Mouse (Mus musculus): ENCODE data around the gene Extl2. TPM values are rescaled to one million over a fixed set of nuclear protein-coding genes. Genes with fewer than 3 reads are reported as not detected.

The Extl2 gene
- total RNA-seq, 2 experiments from 2014 or later = 16.7 to 18.1 TPM

DNA sequence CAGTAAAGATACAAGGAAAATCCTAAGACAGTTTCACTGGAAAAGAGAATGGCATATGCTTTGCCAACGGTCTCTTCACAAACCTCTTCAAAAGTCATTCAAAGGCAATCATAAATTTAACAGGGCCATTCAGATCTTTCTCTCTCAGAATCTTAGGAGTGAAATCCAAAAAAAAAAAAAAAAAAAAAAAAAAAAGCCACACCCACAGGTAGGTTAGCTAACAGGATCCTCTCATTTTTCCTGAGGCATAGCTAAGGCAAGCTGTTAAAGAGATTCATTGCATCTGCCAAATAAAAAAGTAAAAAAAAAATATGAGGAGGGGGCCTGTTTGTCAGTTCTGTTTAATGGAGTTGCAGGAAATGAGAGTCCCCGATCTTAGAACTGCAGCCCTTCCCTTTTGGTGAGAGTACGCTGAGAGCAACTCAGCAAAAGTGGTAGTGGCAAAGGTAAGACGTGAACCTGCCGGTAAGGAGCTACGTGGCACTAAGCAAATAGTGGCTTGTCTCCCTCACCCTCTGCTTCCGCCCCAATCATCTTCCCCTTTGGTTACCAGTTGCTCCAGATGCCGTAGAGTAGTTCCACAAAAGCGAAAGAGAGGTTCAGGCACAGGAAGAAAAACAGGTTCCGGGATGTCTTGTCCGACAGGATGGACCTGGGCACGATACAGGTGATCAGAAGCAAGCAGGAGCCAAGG, 831 bp upstream of the Extl2 start:
- DNase-seq = no peak
- intact Hi-C loops (cut with DNase I) = no loop called here

DNA sequence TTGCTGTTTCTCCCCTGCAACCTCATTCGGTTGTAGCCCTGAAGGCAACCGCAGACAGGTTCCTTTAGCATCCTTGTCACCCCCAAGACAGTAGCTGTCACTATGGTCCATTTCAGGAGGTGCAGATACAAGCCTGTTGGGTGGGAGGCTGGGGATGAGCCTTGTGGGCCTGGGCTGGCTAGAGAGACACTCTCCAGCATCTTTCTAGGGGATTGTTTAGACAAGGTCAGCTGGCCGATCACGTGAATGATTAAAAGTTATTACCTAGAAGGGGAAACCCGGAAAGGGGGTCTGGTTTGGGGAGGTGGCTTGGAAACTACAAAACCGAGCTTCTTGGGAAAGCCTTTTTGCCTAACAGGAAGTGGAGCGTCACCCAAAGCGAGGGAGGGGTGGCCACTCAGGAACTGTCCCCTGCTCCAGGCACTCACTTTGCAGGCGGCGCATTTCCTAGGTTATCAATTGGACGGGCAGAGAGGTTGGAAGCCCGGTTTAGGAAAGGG, 729 bp downstream of the Extl2 start:
- intact Hi-C loops (cut with DNase I) = no loop called here
- peak; percentile 82 to 83 for DNase-seq

DNA sequence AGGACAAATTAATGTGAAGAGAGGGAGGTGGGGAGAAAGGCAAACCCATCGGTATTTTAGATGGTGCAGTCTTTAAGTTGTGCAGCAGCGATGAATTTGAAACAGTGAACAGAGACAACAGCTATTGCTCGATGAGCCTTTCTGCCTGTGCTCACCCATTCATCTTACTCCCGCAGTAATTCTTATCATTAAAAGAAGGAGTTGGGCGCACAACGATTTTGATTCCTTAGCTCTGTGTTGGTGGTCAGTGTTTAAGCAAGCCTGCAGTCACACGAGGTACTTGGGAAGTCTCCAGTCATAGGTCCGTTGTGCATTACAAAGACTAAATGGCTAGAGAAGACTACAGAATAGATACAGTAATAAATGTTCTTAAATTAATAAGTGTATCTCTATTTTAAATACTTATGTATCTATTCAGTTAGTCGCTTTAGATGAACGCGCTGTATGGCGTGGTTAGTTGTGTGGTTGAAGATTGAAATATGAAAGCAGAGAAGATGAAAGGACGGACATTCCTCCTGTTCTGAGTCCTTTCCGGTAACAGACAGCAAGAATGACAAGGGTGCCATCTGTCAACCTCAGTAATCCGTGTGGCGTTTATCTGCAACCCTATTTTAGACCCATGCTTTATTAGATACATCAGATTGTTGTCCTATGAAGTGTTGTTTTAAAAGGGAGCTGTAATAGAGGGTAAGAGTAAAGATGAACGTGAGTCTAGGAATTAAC, 2.5 kb downstream of the Extl2 start:
- DNase-seq = no peak
- intact Hi-C loops (cut with DNase I) = loop anchor here (5.0 kb wide), 1 partner anchor 413 kb away; the partner anchor contains the start of gene Cdc14a

DNA sequence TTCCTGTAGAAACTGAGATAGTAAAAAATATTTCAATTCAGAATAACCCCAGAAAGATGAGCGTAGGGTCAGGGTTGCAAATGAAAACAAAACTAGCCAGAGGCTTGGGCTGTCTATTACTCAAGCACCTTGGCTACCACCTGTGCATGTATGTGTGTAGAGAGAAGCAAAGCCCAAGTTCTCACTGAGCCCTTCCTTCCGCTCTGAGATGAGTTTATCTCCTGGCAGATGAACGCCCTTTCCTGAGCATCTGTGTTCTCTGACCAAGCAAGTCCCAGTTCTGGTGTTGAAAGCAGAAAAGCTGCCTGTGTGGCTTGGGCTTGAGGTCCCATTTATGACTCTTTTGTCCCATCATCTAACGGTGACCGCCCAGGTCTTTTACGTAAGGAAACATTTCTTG, 7.6 kb downstream of the Extl2 start:
- no peak for DNase-seq
- intact Hi-C loops (cut with DNase I) = loop anchor here (5.0 kb wide), 1 partner anchor 407 kb away; the partner anchor contains the start of gene Cdc14a

DNA sequence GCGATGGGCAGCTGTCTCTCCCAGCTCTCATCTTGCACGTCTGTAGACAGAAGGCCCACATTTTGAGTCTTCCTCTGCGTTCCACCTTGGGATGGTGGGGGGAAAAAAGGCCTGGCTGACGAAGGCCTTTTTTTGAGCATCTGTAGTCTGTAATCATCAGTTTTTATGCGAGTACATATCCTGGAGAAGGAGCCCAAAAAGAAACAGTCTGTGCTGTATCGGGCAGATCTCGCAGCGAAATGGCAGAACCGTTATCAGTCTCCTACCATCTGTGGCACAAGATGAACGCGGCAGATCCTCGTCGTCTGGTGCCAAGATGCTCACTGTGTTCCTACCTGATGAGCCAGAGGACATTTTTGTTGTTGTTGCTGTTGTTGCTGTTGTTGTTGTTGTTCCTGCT, 8.9 kb downstream of the Extl2 start:
- intact Hi-C loops (cut with DNase I) = no loop called here
- no peak for DNase-seq

DNA sequence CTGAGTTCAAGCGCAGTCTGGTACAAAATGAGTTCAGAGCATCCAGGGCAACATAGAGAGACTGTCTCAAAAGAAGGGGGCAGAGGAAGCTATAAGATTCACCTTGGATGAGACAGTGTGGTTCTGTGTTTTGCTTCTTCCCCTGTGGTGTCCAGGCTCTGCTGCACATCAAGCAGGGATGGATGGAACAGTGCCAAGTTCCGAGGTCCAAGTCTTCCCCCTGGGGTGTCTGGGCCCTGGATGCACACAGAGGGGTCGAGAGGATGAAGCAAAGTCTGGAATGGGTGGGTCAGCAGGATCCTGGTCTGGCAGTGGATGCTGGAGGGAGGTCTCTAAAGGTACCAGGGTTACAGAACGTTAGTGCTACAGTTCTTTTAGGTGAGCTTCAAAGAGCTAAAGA, 11.3 kb downstream of the Extl2 start:
- intact Hi-C loops (cut with DNase I) = no loop called here
- no peak for DNase-seq

DNA sequence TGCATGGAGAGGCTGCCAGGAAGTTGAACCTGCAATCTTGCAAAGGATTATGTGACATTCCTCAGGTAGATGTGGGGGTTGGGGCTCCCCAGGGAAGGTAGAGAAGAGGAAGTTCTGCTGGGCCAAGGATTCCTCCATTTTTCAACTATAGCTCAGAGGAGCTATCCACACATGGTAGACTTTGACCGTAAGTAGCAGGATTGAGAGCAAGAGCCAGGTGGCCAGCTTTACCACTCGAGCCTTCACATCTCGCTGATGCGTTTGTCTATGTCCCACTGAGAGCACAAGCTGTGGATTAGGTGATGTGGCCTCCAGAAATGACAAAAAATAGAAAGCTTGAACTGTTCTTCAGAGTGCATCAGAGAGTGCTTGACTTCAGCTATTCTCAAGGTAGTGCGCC, 11.9 kb downstream of the Extl2 start:
- intact Hi-C loops (cut with DNase I) = no loop called here

DNA sequence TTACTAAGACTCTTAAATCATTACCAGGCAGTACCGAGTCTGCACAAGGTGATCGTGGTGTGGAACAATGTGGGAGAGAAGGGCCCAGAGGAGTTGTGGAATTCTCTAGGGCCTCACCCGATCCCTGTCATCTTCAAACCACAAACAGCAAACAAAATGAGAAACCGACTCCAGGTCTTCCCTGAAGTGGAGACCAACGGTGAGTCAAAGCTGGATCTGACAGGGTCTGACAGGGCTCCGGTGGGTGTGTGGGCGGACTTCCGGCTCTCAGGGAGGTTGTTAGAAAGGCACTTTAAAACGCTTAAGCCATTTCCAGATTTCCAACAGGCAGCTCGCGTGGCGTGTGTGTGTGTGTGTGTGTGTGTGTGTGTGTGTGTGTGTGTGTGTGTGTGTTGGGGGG, 17.0 kb downstream of the Extl2 start:
- DNase-seq = no peak
- intact Hi-C loops (cut with DNase I) = no loop called here

More for the DNA sequence above, 11.9 kb downstream of the Extl2 start:
- no peak for DNase-seq

DNA sequence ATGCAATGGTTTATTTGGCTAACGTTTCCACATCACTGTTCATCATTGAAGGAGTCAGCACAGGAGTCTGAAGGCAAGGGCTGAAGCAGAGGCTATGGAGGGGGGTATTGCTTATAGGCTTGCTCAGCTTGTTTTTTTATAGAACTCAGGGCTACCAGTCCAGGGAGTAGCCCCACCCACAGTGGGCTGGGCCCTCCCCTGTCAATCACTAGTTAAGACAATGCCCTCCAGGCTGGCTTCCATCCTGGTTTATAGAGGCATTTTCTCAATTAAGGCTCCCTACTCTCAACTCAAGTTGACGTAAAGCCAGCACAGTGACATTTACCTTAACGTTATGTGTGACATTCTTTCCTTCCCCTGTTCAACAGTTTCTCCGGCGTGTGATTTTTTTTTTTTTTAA, 17.4 kb downstream of the Extl2 start:
- intact Hi-C loops (cut with DNase I) = loop anchor here (5.0 kb wide), 1 partner anchor 468 kb away; no protein-coding TSS in a partner anchor
- no peak for DNase-seq

DNA sequence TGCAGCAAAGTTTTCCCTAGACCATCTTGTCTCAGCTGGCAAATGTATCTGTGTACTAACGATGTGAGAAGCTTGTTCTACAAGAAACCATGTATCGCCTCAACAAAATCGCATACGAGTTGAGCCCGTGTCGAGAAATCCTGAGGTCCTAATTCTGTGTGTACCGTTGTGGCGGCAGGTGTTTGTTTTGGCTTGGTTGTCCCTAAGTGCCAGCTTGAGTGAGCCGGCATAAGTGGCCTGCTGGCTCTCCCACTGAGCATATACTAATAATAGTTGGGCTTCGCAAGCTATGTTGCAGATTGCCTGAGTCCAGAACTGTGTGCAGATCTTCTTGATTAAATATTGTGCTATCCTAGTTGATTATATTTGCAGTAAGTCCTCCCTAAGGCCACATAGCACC, 18.4 kb downstream of the Extl2 start:
- DNase-seq = peak; percentile 18 to 30

DNA sequence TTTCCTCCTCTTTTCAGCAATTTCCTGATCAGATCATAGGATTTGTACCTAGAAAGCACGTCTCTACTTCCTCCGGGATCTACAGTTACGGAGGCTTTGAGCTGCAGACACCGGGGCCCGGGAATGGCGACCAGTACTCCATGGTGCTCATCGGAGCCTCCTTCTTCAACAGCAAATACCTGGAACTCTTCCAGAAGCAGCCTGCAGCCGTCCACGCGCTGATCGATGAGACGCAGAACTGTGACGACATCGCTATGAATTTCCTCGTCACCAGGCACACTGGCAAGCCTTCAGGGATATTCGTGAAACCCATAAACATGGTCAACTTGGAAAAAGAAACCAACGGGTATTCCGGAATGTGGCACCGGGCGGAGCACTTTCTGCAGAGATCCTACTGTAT, 19.7 kb downstream of the Extl2 start:
- no peak for DNase-seq
- intact Hi-C loops (cut with DNase I) = loop anchor here (5.0 kb wide), 1 partner anchor 465 kb away; no protein-coding TSS in a partner anchor

More for the DNA sequence above, 18.4 kb downstream of the Extl2 start:
- intact Hi-C loops (cut with DNase I) = loop anchor here (5.0 kb wide), 1 partner anchor 467 kb away; no protein-coding TSS in a partner anchor

DNA sequence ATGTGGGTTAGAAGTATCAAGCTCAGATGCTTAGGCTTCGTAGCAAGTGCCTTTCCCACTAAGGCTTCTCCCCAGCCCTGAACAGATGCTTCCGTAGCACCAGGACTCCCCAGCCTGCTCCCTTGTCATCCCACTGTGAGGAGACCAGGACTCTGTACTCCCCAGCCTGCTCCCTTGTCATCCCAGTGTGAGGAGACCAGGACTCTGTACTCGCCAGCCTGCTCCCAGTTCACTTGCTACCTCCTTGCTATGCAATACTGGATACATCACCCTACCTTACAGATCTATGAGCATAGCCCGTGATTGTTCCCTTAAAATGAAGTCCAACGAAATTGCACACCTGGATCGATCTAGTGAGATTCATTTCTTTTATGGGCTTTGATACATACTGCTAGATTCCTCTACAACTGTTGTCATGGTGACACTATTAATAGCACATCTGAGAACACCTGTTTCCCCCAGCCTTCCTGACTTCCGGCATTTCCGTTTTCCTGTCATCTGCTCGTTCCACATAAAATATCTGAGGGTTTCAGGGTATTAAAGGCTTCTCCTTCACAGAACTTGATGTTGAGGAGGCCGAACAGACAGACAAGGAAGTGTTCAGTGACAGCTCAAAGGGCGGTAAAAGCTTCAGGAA, 23.0 kb downstream of the Extl2 start:
- DNase-seq = no peak
- intact Hi-C loops (cut with DNase I) = no loop called here

DNA sequence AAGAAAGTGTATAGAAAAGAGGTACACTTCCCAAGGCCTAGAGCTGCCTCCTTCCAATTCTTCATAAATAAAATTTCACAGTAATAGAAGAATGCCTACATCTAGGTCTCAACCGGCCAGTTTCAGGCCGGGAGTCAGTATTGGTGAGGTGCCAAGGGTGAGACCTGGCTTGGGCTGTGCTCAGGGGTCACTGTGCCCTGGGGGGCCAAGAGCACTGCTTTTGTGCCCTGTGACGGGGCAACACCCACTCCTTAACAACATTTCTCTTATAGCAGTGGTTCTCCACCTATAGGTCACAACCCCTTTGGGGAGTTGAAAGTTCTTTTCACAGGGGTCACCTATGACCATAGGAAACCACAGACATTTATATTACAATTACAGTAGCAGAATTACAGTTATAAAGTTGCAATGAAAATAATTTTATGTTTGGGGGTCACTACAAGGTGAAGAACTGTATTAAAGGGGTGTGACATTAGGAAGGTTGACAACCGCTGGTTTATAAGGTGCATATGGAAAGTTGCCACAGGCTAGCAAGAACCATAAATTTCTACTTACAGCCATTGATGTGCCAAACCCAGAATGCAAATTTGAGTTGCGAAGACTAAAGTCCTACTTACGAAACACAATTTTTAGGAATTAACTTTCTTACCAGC, 26.1 kb downstream of the Extl2 start:
- intact Hi-C loops (cut with DNase I) = loop anchor here (1.0 kb wide), 1 partner anchor 294 kb away; no protein-coding TSS in a partner anchor
- DNase-seq = no peak

DNA sequence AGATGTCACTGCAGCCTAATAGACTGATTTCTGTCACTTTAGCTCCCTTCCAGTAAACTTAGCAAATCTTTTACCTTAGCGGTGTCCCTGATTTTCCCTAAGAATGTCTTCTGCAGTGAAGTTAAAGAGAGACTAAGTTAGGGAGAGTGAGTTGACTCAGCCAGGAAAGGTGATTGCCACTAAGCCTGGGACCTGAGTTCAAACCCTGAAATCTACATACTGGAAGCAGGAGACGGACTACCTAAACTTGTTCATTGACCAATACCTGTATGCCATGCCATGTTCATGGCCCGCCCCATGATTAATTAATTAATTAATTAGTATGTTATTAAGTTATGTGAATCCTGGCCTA, 26.6 kb downstream of the Extl2 start:
- peak; percentile 30 to 66 for DNase-seq
- intact Hi-C loops (cut with DNase I) = loop anchor here (1.0 kb wide), 1 partner anchor 293 kb away; no protein-coding TSS in a partner anchor

DNA sequence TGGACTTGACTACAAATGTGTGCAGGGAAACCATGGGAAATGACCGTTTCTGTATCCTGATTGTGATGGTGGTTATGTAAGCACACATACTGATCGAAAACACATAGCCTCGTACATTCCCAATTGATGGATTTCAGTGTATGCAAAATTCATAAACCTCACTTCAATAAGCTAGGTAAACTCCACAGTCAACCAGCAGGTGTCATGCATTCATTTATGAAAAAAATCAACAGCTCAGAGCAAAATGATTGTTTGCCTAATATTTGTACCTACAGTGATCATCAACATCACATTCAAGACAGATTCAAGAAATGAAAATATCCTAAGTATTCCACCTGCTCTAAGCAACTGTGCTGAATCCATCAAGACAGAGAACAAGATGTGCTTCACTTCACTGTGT, 33.5 kb downstream of the Extl2 start:
- DNase-seq = peak in 1 of 2 experiments; percentile 22
- intact Hi-C loops (cut with DNase I) = no loop called here

DNA sequence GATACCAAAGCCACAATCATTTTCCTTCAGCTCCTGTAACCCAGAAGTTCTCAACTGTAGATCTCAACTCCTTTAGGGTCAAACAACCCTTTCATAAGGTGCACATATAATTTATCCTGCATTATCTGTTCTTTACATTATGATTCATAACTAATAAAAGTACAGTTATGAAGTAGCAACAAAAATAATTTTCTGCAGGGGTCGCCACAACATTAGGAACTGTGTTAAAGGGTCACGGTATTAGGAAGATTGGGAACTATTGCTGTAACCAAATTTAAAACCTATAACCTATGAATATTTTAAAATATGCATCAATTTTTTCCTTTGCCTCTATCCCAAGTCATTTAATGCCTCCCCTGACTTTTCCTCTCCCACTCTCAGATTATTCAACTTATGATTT, 38.7 kb downstream of the Extl2 start:
- DNase-seq = peak in 1 of 2 experiments; percentile 24
- intact Hi-C loops (cut with DNase I) = loop anchor here (2.0 to 5.0 kb wide), 2 partner anchors 81 to 281 kb away; partner anchors contain the start of gene Vcam1

DNA sequence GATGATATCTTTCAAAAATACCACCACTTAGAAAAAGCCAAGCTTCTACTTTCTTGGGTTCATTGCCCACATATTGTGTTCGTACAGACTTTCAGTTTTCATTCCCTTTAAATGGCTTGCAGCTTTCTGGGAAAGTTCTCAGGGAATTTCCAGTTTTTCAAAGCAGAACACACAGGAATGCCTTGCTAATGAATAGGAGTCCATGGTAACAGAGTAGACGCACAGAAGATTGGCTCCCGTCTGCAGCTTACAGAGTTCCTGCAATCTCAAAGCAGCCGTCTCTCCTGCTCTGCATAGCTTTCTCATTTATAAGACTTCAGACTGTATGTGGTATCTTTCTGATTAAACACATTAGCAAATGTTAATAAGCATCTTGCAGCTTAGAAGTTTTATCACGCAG, 39.8 kb downstream of the Extl2 start:
- intact Hi-C loops (cut with DNase I) = loop anchor here (2.0 to 5.0 kb wide), 2 partner anchors 80 to 280 kb away; partner anchors contain the start of gene Vcam1
- peak in 1 of 2 experiments; percentile 9 for DNase-seq

DNA sequence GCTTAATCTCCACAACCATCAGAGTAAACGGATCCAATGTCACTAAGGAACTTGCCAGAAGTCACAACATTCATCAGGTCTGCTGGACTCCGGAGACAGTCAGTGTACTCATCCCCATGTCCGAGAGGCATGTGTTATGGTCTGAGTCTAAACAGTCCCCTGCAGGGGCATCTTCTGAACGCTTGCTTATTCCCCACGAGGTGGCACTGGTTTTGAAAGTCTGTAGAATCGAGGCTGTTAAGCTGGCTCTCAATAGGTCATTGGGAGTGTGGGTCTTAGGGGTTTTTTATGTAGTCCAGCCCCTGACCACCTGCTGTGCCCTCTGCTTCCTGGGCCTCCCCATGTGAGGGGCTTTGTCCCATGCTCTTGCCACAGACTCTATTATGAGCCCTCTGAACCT, 49.8 kb downstream of the Extl2 start:
- DNase-seq = no peak
- intact Hi-C loops (cut with DNase I) = no loop called here

DNA sequence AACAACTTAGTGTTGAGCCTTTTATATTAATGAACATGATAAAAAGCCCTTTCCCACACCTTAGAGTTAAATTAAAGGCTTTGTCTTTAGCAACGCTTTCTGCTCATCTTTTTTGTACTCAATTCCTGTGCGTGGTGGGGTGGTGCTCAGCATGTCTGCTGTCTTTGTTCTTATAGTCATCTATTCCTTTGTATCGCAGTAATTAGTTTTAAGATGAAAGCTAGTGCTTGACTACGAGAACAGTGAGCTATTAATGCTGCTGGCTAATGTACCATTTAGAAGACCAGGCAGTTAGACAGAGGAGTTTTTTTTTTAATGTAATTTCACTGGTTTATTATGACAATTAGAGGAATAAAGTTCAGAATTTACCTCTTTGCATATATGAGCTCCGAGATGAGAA, 53.1 kb downstream of the Extl2 start:
- no peak for DNase-seq
- intact Hi-C loops (cut with DNase I) = no loop called here

DNA sequence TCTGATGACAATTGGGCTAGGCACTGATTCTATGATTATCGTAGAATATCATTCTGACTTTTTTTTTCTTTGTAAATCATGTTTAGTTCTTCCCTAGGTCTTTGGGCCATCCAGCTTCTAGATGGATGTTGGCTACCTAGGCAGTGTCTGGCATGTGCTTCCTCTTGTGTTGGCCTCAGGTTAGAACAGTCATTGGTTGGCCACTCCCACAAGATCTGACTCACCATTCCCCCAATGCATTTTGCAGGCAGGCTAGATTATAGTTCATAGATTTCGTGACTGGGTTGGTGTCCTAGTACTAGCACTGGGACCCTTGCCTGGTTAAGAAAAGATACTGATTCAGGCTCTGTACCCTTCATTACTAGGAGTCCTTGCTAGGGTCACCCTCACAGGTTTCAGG, 54.9 kb downstream of the Extl2 start:
- DNase-seq = no peak
- intact Hi-C loops (cut with DNase I) = no loop called here

DNA sequence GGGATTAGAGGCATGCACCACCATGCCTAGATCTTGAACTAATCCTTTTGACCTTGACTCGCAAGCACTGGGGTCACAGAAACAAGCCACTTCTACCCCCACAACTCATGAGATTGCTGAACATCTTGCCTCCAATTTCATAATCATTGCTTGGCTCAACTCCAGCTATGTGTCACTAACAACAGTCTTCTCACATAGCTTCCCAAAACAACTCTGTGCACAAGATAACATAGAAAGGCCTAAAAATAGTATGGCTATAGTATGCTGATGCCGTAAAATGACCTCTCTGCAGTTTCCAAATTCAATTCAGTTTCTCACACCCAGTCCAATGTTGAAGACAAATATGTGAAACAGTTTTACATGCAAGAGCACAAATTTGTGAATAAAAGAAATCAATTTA, 65.3 kb downstream of the Extl2 start:
- DNase-seq = peak; percentile 22 to 32

More for the DNA sequence above, 65.3 kb downstream of the Extl2 start:
- intact Hi-C loops (cut with DNase I) = no loop called here

Measured in heart, postnatal 10 days (tissue).